Mouse (Mus musculus) thymus, postnatal 14 days (tissue): ENCODE measurements at regions not wholly inside any gene's neighbourhood (a gene's known extent, or its start where the extent isn't known, plus 50 kb on each side); places are given as distances from the start of the nearest gene placed in this dataset.

Experiments
- DNase-seq: peaks from one replicate; pipeline ENCODE4 v3.0.0; 2021

DNA sequence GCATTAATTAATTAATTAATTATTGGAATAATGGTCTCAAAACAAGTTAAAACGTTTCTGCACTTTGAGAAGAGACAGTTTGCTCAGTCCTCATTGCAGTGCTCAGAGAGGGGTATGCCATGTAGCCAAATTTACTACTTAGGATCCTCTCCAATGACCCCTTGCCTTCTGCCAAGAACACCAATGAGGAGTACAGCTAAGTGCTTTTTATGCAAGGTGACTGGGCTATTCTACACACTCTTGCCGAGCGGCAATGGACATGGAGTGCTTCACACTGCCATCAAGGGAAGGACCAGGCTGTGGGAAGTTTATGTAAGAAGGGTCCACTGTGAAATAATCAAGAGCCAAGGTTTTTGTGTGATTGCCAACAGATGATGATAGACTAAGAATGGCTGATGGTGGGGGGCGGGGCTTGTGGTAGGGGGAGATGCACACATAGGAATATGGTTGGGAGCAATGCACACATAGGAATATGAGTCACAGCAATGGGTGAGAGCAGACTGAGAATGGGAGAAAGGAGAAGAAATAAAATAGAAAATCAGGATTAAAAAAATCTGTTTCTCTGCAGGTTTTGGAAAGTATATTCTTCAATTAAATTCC is 70.9 kb upstream of the Adgrl4 start:
- DNase-seq: no peak

DNA sequence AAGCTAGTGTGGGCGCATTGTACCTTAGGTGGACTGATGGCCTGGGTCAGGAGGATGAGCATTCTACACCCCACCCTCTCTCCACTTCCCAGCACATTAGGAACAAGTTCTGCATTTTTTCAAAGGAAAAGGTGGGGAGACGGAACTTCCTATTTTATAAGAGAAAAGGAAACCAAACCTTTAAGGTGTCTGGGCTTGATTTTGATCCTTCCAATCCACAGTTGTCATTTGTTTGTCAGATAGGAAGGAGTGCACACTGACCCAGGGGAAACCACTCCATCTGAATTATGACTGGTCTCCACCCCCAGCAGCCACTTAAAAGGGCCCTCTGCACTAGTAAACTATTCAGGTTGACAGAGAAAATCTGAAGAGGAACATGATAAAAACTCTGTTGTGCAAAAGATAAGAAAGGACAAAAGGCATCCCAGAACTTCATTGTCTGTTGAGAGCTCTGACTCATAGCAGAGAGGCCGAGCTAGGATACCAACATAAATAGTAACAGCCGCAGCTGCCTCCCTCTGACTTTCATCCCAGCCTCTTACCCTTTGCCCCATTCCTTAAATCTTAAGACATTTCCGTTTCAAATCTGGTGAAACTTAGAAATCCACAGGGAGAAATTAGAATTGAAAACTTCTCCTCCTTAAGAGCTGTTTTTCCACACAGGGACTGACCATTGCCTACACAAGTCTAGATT is 54.2 kb upstream of the Adgrl4 start:
- DNase-seq: no peak

DNA sequence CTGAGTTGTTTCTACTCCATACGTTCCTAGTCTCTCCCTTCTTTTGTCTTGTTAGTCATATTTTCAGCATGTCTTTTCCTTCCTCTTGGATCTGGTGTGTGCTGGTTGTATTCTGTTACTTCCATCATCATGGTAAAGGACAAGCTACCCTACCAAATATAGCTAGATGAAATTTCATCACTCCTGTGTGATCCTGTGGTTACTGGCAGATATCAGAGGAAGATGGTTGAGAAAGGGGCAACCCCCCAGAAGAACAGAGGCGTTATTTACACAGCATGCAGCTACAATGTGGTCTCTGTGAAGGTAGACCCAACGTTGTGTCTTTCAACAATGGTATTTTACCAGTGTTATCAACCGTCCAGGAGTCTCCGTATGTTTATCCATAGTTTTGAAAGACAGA is 52.8 kb upstream of the Adgrl4 start:
- DNase-seq: no peak

DNA sequence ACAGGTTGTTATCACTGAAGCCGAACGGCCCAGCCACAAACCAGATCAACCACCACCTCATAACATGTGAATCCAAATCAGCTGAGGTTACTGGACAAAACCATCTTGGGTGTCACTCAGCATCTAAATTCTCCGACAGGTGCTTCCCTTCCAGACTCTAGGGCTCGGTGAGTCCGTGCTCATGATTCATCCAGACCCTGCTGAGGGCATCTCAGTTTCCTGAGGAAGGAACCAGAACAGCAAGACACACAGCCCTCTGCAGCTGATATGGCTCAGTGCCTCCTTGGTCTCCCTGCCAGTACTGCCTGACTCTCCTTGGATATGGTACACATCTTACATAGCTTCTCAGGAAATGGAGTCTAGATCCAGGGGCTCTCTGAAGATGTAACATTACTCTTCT is 51.6 kb upstream of the Adgrl4 start:
- no peak for DNase-seq
